Comparison of ENCODE assay signal across 8 mouse cellular contexts in genomic region chr9:106417841-106418625, GRCm38 (mm10). TPM values are rescaled to one million over a fixed set of nuclear protein-coding genes. Genes with fewer than 3 reads are reported as not detected.
DNase-seq lines count a peak whose midpoint lies in the region; ATAC-seq and TF ChIP-seq lines count a peak whose summit lies in the region.

No protein-coding gene starts in this region.

- peak overlapping the region; percentile 15; the same call in 1 of the 2 replicates for H3K27ac ChIP-seq in hindbrain, postnatal 0 days
- peak overlapping the region; percentile 63 for H3K27ac ChIP-seq in left cerebral cortex, adult 2 months

- H3K27me3 ChIP-seq in Patski: no peaks in the 10 kb centered on the region
- no peaks in the 10 kb centered on the region for H3K27me3 ChIP-seq in hindbrain, postnatal 0 days (ENCODE audit: insufficient read depth, low read length)

- peak; percentile 81 for TF ChIP-seq CTCF in Patski (IDR thresholded peaks at IDR 0.05)
- peak; percentile 63 for TF ChIP-seq CTCF in hindbrain, postnatal 0 days (IDR thresholded peaks at IDR 0.05; ENCODE audit: low read depth)
- TF ChIP-seq CTCF in left cerebral cortex, adult 2 months (IDR thresholded peaks at IDR 0.05): peak; percentile 38

- H3K4me3 ChIP-seq in hindbrain, postnatal 0 days (ENCODE audit: low read length): peak overlapping the region; percentile 28
- H3K4me3 ChIP-seq in left cerebral cortex, adult 2 months: peak overlapping the region; percentile 25

- peak; percentile 45 for ATAC-seq in Patski
- ATAC-seq in common myeloid progenitor, adult 5-6 weeks (replicated peaks; ENCODE audit: low read depth, poor library complexity, severe bottlenecking): peak; percentile 34
- ATAC-seq in hindbrain, postnatal 0 days: peak; percentile 67

- H3K9ac ChIP-seq in hindbrain, postnatal 0 days (replicated peaks; ENCODE audit: low read length): peak overlapping the region; percentile 56

- DNase-seq in Patski (ENCODE audit: low read depth, low spot score): no peak
- peak; percentile 86 for DNase-seq in gastrocnemius, postnatal 10 days
- peak; percentile 90 for DNase-seq in hindbrain, postnatal 0 days (ENCODE audit: low spot score)
- DNase-seq in left cerebral cortex, adult 2 months (ENCODE audit: extremely low spot score in 1 of 2, low spot score in 2 of 2): peak; percentile 93
- DNase-seq in lung, postnatal 36 days: peak; percentile 84
- DNase-seq in right cerebral cortex, postnatal 10 days (ENCODE audit: low spot score in 2 of 2): peak; percentile 98 to 99
- DNase-seq in B cell, adult 2 months: no peak

- POLR2A ChIA-PET in Patski (lab: Charles Lee): interaction anchor here (0.6 to 1.1 kb wide), 2 partner anchors 46 to 60 kb away, joined by 3 to 4 read pairs; no protein-coding TSS in a partner anchor

- H3K9me3 ChIP-seq in hindbrain, postnatal 0 days (ENCODE audit: low read length): no peaks in the 10 kb centered on the region

- intact Hi-C loops in left cerebral cortex, adult 2 months (cut with DNase I): loop anchor here (1.0 to 2.0 kb wide), 4 partner anchors 15 to 117 kb away; no protein-coding TSS in a partner anchor

- H3K4me1 ChIP-seq in hindbrain, postnatal 0 days (ENCODE audit: insufficient read depth, low read length): peaks cover 17% of the 10 kb centered on the region

- in situ Hi-C loops in Patski (cut with MboI; ENCODE audit: low pct_unique_long_range_greater_than_20kb): no loop called here

- no peaks in the 10 kb centered on the region for H3K36me3 ChIP-seq in hindbrain, postnatal 0 days (ENCODE audit: insufficient read depth, low read length)

- CTCF ChIA-PET in Patski (lab: Charles Lee): interaction anchor here (1.1 to 7.7 kb wide), 5 partner anchors 9 to 129 kb away, joined by 3 to 82 read pairs (median 3); no protein-coding TSS in a partner anchor

- H3K4me2 ChIP-seq in hindbrain, postnatal 0 days (ENCODE audit: low read depth, low read length): peak overlapping the region; percentile 62

- WGBS in hindbrain, postnatal 0 days: 10% methylated on average over 29 of the region's 29 CpGs

RNA-seq across cellular contexts. Expression of gene Rpl29, which starts 11.2 kb away (rescaled TPM):
- polyA plus RNA-seq in Patski (2021): 189 TPM
- 1,609 and 1,977 TPM in 2 replicates for total RNA-seq in common myeloid progenitor, adult 5-6 weeks (2017)
- total RNA-seq in gastrocnemius, postnatal 10 days (2021): 100 to 1,000 TPM; 456 to 462 TPM
- total RNA-seq in hindbrain, postnatal 0 days (2014; rRNA removed): 691 and 792 TPM in 2 replicates
- polyA plus RNA-seq in hindbrain, postnatal 0 days (2015; fragmentation: Nextera tagmentation; extraction: Ambion mirVana): 689 and 691 TPM in 2 replicates
- total RNA-seq in left cerebral cortex, adult 2 months (2021): 100 to 1,000 TPM; 273 to 308 TPM

RNA-seq across cellular contexts. Expression of gene Acy1, which starts 20.1 kb away (rescaled TPM):
- 10.8 TPM for polyA plus RNA-seq in Patski (2021)
- 23.8 and 30.1 TPM in 2 replicates for total RNA-seq in common myeloid progenitor, adult 5-6 weeks (2017)
- total RNA-seq in gastrocnemius, postnatal 10 days (2021): 10 to 100 TPM; 12.3 to 12.5 TPM
- total RNA-seq in hindbrain, postnatal 0 days (2014; rRNA removed): 19.3 and 28.0 TPM in 2 replicates
- polyA plus RNA-seq in hindbrain, postnatal 0 days (2015; fragmentation: Nextera tagmentation; extraction: Ambion mirVana): 22.2 and 23.0 TPM in 2 replicates
- total RNA-seq in left cerebral cortex, adult 2 months (2021): 10 to 100 TPM; 16.0 to 18.7 TPM

RNA-seq across cellular contexts. Expression of gene Abhd14b, which starts 29.2 kb away (rescaled TPM):
- 31.2 TPM for polyA plus RNA-seq in Patski (2021)
- 10.0 and 13.4 TPM in 2 replicates for total RNA-seq in common myeloid progenitor, adult 5-6 weeks (2017)
- total RNA-seq in gastrocnemius, postnatal 10 days (2021): 1 to 10 TPM; 6.3 to 7.5 TPM
- 20.6 and 26.8 TPM in 2 replicates for total RNA-seq in hindbrain, postnatal 0 days (2014; rRNA removed)
- 12.4 and 16.8 TPM in 2 replicates for polyA plus RNA-seq in hindbrain, postnatal 0 days (2015; fragmentation: Nextera tagmentation; extraction: Ambion mirVana)
- 10 to 100 TPM; 12.2 to 14.1 TPM for total RNA-seq in left cerebral cortex, adult 2 months (2021)

RNA-seq across cellular contexts. Expression of gene Abhd14a, which starts 29.4 kb away (rescaled TPM):
- 25.2 TPM for polyA plus RNA-seq in Patski (2021)
- total RNA-seq in common myeloid progenitor, adult 5-6 weeks (2017): 22.0 and 28.9 TPM in 2 replicates
- total RNA-seq in gastrocnemius, postnatal 10 days (2021): 10 to 100 TPM; 13.5 to 15.3 TPM
- 59.6 and 62.1 TPM in 2 replicates for total RNA-seq in hindbrain, postnatal 0 days (2014; rRNA removed)
- polyA plus RNA-seq in hindbrain, postnatal 0 days (2015; fragmentation: Nextera tagmentation; extraction: Ambion mirVana): 66.8 and 69.2 TPM in 2 replicates
- total RNA-seq in left cerebral cortex, adult 2 months (2021): 10 to 100 TPM; 38.4 to 38.6 TPM

RNA-seq across cellular contexts. Expression of gene Pcbp4, which starts 35.1 kb away (rescaled TPM):
- polyA plus RNA-seq in Patski (2021): 83.4 TPM
- 2.3 and 3.3 TPM in 2 replicates for total RNA-seq in common myeloid progenitor, adult 5-6 weeks (2017)
- 10 to 100 TPM; 54.2 to 68.2 TPM for total RNA-seq in gastrocnemius, postnatal 10 days (2021)
- 623 and 719 TPM in 2 replicates for total RNA-seq in hindbrain, postnatal 0 days (2014; rRNA removed)
- 214 and 228 TPM in 2 replicates for polyA plus RNA-seq in hindbrain, postnatal 0 days (2015; fragmentation: Nextera tagmentation; extraction: Ambion mirVana)
- total RNA-seq in left cerebral cortex, adult 2 months (2021): 100 to 1,000 TPM; 202 to 207 TPM

Comparison
In these comparisons a context has a peak if more than half of its experiments do, and no peak if none do; other contexts are left out.
1. DNase-seq: peak in gastrocnemius, postnatal 10 days (single experiment), hindbrain, postnatal 0 days (single experiment), left cerebral cortex, adult 2 months (2 of 2), lung, postnatal 36 days (single experiment) and right cerebral cortex, postnatal 10 days (2 of 2); none in Patski (single experiment) and B cell, adult 2 months (0 of 2).
2. Peak in every context shown above with its lines, with median percentiles within 50 percentile points of each other: ATAC-seq and CTCF ChIP-seq.